Mouse (Mus musculus) adrenal gland, postnatal 36 days (tissue): ENCODE measurements around the gene Gmeb2. TPM values are rescaled to one million over a fixed set of nuclear protein-coding genes. Genes with fewer than 3 reads are reported as not detected.

Experiments
- DNase-seq, 2 experiments: peaks; one replicate each; pipeline ENCODE4 v3.0.0; 2021; ENCODE audit warnings: mixed read lengths in 1 of 2
- total RNA-seq, 2 experiments: library from RNA; stranded (reverse); gene quantifications; 2 replicates each; pipeline ENCODE4 v1.2.3; 2021

Gmeb2 gene
- total RNA-seq, 2 experiments from 2014 or later: 14.5 to 22.0 TPM

DNA sequence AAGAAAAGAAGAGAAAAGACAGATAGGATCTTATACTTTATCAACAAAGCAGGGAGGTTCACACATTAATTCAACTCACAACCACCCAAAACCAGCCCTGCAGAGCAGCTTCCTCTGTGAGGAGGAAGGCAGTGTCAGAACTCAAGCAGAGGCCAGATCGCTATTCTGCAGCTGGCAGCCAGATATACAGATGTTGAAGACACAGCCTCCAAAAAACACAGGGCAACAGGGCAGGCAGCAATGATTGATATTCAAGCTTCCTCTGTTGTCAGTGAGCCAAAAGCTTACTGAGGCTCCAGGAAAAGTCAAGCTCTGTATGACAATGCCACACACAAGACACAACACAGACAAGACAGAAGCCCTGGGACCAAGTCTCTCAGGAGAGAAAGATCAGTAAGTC is 11.1 kb downstream of the Gmeb2 start:
- DNase-seq: peak; percentile 25 to 52

DNA sequence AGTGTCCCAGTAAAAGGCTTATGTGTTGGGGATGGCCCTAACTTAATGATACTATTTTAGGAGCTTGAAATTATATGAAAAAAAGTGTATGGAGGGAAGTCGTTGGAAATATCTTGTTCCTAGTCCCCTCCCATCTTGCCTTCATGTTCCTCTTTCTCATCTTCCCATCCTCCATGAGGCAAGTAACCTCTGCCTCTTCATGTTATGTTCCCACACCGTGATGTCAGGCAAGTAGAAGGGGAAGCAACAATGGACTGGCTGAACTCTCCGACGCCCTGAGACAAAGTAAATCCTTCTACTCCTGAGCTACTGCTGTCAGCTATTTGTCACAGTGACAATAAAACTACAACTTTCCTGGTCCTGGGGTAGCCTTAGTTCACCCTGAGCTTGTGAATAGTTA is 13.2 kb downstream of the Gmeb2 start:
- DNase-seq: no peak

- no peak for DNase-seq
Measured at GRCm38 (mm10) chr2:181273829-181274228, 14.0 kb downstream of the Gmeb2 start.

- no peak for DNase-seq
Measured at GRCm38 (mm10) chr2:181272092-181272491, 15.7 kb downstream of the Gmeb2 start.

GRCm38 (mm10) chr2:181266839-181267238 is 21.0 kb downstream of the Gmeb2 start:
- no peak for DNase-seq

GRCm38 (mm10) chr2:181253248-181253647 is 34.6 kb downstream of the Gmeb2 start:
- no peak for DNase-seq

DNA sequence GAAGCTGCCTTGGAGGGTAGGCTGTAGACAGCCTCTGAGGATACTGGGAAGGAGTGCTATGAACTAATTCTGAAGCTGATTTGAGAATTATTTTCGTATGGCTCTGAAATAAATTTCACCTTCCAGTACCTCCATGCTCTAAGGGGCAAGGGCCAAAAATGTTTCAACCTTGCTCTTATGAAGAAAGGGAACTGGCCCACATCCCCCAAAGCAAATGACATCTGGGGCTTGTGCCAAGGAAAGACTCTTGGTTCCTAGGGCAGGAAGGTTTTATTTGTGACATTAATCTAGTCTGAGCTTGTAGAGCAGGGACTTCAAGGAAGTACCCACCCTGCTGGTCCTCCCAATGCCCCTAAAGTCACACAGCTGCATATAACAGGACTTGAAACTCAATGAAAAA is 36.0 kb downstream of the Gmeb2 start:
- DNase-seq: no peak

GRCm38 (mm10) chr2:181249217-181249616 is 38.6 kb downstream of the Gmeb2 start:
- no peak for DNase-seq

GRCm38 (mm10) chr2:181245031-181245430 is 42.8 kb downstream of the Gmeb2 start:
- DNase-seq: no peak

GRCm38 (mm10) chr2:181243706-181244394 is 44.0 kb downstream of the Gmeb2 start:
- peak in 1 of 2 experiments; percentile 57 for DNase-seq

DNA sequence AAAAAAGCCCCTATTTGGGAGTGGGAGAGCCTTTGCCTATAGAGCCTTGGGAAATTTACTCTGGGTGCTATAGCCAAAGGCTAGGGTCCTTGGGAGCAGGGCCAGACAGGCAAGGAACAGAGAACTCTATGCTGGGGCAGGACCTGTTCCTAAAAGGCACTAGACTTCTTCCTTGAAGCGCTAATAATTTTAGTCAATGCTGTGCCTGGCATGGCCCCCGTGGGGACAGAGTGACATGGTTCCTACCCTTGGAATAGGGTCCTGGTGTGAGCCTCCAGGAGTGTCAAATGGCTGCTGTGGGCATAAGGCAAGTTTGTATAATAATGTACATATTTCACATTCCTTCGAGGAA is 45.5 kb downstream of the Gmeb2 start:
- no peak for DNase-seq

GRCm38 (mm10) chr2:181241602-181242313 is 46.1 kb downstream of the Gmeb2 start, which contains the start of gene Helz2:
Gene Helz2 (minus strand): TSS chr2:181242027.
- peak; percentile 69 to 75 for DNase-seq

DNA sequence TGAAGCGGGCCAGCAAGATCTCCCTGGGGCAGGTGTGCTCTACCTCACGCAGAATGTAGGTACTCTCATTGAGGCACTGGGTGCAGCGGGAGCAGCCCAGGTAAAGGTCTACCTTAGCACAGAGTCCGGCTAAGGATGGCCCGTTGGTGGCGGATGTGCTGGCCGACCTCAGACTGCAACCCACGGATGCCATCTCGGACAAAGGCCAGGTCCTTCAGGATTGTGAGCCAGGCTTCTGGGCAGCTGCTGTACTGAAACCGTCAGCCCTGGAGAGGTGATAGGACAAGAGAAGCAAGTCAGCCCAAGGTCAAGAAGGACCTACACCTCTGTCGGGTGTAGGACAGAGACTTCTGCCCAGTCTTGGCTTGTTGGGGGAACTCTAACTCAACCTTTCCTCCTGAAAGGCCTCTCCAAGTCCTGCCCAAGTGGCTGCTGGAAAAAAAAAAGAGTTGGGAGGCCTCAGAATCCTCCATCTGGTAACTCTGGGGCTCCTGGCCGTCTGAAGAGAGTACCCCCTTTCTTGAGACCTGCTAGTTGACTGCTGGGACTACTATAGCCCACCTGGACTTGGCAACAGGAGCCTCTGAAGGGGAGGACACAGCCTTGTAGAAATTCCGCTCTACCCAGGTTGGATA is 46.9 kb downstream of the Gmeb2 start:
- no peak for DNase-seq

- no peak for DNase-seq
Measured at GRCm38 (mm10) chr2:181239261-181239660, 48.6 kb downstream of the Gmeb2 start.

GRCm38 (mm10) chr2:181238861-181239260 is 49.0 kb downstream of the Gmeb2 start:
- no peak for DNase-seq

GRCm38 (mm10) chr2:181238091-181238610 is 49.7 kb downstream of the Gmeb2 start:
- no peak for DNase-seq

GRCm38 (mm10) chr2:181237251-181238014 is 50.4 kb downstream of the Gmeb2 start:
- no peak for DNase-seq

- DNase-seq: no peak
Measured at GRCm38 (mm10) chr2:181235681-181236566, 51.9 kb downstream of the Gmeb2 start.

DNA sequence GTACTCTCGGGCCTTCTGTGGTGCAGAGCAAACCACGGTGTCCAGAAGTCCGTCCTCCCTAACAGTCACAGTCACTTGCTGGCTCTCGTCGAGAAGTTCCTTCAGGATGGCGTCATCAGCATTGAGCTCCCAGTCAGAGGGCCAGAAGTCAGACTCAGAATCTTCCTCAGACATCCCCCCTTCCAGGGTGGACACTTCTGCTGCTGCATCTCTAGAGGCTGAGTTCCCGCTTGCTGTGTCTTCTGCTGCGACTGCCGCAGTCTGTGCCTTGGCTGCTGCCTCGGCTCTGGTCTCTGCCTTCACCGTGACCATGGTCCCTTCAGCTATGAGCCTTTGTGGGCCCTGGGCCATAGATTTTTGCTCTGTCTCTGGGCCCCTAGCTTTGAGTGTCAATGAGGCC is 53.2 kb downstream of the Gmeb2 start:
- no peak for DNase-seq

- DNase-seq: no peak
Measured at GRCm38 (mm10) chr2:181233443-181233842, 54.4 kb downstream of the Gmeb2 start.

DNA sequence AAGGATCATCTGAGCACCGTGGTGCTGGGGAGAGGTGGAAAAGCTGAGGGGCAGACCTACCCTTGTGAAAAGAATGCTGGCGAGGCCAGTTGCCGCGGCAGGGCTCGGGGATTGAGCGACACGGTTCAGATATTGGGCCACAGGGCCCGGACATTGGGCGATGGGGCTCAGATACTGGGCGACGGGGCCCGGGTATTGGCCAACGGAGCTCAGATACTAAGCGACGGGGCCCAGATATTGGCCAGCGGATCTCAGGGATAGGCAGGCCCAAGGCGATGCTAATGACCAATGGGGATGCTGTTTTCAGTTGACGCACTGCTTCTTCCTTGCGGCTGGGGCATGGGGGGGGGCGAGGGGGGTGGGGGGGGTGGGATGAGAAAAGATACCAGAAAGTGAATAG is 56.7 kb downstream of the Gmeb2 start:
- DNase-seq: no peak
